Mouse (Mus musculus) lung, postnatal 0 days (tissue): ENCODE results near the gene Prkag3. TPM values are rescaled to one million over a fixed set of nuclear protein-coding genes. Genes with fewer than 3 reads are reported as not detected.
A peak's percentile ranks its signal among the peaks of the same experiment; 100 is the strongest.

Experiments
- ATAC-seq: fragments of 200-750 bp; cut with Nextera tagmentation; 2 replicates; pipeline ENCODE4 v1.8.0; 2017; ENCODE audit warnings: moderate library complexity
- DNase-seq: peaks from one replicate; pipeline ENCODE4 v3.0.0-alpha.2; 2016; ENCODE audit warnings: low spot score
- H3K27ac ChIP-seq: fragments of 300-500 bp; sonication (generic); 2 replicates; pipeline ENCODE4 v1.5.1; 2014; ENCODE audit warnings: antibody characterized with exemption, mild to moderate bottlenecking, low read length, mixed read lengths
- H3K27me3 ChIP-seq: fragments of 300-500 bp; sonication (generic); replicated peaks from 2 replicates; pipeline ENCODE4 v1.6.1; 2014; ENCODE audit warnings: low read length, mixed read lengths; ENCODE audit not compliant: insufficient read depth
- H3K36me3 ChIP-seq: fragments of 300-500 bp; sonication (generic); 2 replicates; pipeline ENCODE4 v1.6.1; 2014; ENCODE audit warnings: low read length, mixed read lengths; ENCODE audit not compliant: insufficient read depth
- H3K4me1 ChIP-seq: fragments of 300-500 bp; sonication (generic); 2 replicates; pipeline ENCODE4 v1.6.1; 2014; ENCODE audit warnings: antibody characterized with exemption, low read depth, low read length, mixed read lengths; ENCODE audit not compliant: insufficient read depth
- H3K4me2 ChIP-seq: fragments of 300-500 bp; sonication (generic); replicated peaks from 2 replicates; pipeline ENCODE4 v1.6.1; 2014; ENCODE audit warnings: low read depth, mild to moderate bottlenecking, low read length, moderate library complexity, mixed read lengths
- H3K4me3 ChIP-seq: fragments of 300-500 bp; sonication (generic); 2 replicates; pipeline ENCODE4 v1.5.1; 2014; ENCODE audit warnings: low read depth, low read length
- H3K9ac ChIP-seq: fragments of 300-500 bp; sonication (generic); replicated peaks from 2 replicates; pipeline ENCODE4 v1.6.1; 2014; ENCODE audit warnings: low read depth, mild to moderate bottlenecking
- H3K9me3 ChIP-seq: fragments of 300-500 bp; sonication (generic); 2 replicates; pipeline ENCODE4 v1.6.1; 2016; ENCODE audit warnings: low read length, mixed read lengths
- CTCF ChIP-seq: IDR thresholded peaks from 2 replicates; pipeline ENCODE4 v1.5.1; 2016; ENCODE audit warnings: antibody characterized with exemption, mild to moderate bottlenecking
- EP300 ChIP-seq: IDR thresholded peaks from 2 replicates; pipeline ENCODE4 v1.6.1; 2016; ENCODE audit warnings: antibody characterized with exemption, mild to moderate bottlenecking, control low read depth
- WGBS: fragments of 180-500 bp; shearing (Covaris S2); extraction: QIAGEN DNeasy Blood & Tissue Kit; methylation state at CpG from one replicate; pipeline ENCODE4 v1.1.7; 2014; 5-methylcytosine and 5-hydroxymethylcytosine counted together
- polyA plus RNA-seq: library from polyadenylated mRNA; unstranded; fragments of >200 nt; fragmentation: Nextera tagmentation; extraction: Ambion mirVana; gene quantifications from 2 replicates; pipeline ENCODE4 v1.2.1, GENCODE M21; 2015

Prkag3 gene
- polyA plus RNA-seq, 1 experiment from 2014 or later: 2.6 TPM

DNA sequence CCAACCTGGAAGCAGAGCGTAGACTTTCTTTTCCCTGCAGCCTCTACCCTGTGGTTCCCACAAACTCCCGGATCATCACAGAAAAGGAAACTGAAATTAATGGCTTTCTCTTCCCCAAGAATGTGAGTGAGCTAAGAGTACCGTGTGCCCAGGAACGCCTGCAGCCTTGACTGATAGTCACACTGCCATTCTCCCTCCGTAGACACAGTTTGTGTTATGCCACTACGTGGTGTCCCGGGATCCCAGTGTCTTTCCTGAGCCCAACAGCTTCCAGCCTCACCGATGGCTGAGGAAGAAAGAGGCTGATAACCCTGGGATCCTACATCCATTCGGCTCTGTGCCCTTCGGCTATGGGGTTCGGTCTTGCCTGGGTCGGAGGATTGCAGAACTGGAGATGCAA lies 12.0 kb downstream of the Prkag3 start:
- no peak overlapping the region for H3K4me3 ChIP-seq
- H3K36me3 ChIP-seq: no peaks in the 10 kb centered on the region
- no peak for ATAC-seq
- H3K9me3 ChIP-seq: no peaks in the 10 kb centered on the region
- no peak overlapping the region for H3K9ac ChIP-seq
- no peak overlapping the region for H3K27ac ChIP-seq
- H3K4me1 ChIP-seq: no peaks in the 10 kb centered on the region
- H3K27me3 ChIP-seq: no peaks in the 10 kb centered on the region
- H3K4me2 ChIP-seq: no peak overlapping the region
- WGBS: 74% methylated on average over 12 of the region's 12 CpGs
- TF ChIP-seq CTCF (no peak), EP300 (no peak)
- no peak for DNase-seq

DNA sequence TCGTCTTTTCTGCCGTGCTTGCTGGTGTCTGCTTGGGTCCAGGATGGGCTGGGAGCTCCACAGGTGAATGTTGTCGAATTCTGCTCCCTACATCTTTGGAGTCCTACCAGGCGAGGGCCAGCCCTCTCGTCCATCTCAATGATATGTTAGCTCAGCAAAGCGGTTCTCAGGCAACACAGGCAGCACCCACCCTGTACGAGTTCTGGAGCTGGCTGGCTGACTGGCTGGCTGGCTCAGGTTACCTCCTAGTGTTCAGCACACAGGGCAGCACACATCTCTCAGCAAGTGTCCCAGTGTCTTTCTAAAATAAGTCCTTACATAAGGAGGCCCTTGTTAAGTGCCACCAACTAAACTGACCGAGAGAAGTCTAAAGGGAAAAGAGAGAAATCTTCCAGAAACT lies 20.6 kb downstream of the Prkag3 start:
- no peaks in the 10 kb centered on the region for H3K36me3 ChIP-seq
- ATAC-seq (no peak), DNase-seq (no peak)
- no peak overlapping the region for H3K27ac ChIP-seq
- TF ChIP-seq CTCF: no peak
- H3K4me2 ChIP-seq: no peak overlapping the region
- H3K4me1 ChIP-seq: no peaks in the 10 kb centered on the region
- no peak overlapping the region for H3K9ac ChIP-seq
- 65% methylated on average over 8 of the region's 8 CpGs for WGBS
- H3K9me3 ChIP-seq: no peaks in the 10 kb centered on the region
- H3K4me3 ChIP-seq: no peak overlapping the region
- H3K27me3 ChIP-seq: no peaks in the 10 kb centered on the region

DNA sequence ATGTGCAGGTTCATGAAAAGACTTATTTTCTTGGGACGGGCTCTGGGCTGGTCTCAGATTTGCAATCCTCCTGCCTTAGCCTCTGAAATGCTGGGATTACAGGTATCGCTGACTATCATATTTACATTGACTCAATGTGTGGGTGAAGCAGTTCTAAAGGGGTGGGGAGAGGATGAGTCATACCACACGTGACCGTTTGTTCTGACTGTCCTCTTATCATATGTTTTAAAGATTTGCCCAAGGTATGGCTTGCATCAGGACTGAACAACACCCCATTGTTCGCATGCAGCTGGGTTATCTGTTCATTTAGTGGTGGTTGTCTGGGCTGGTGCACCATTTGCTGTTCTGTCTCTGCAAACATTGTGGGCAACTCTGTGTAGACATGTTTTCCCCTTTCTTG lies 22.3 kb downstream of the Prkag3 start:
- 50% methylated on average over 5 of the region's 5 CpGs for WGBS
- no peaks in the 10 kb centered on the region for H3K27me3 ChIP-seq
- no peak overlapping the region for H3K4me2 ChIP-seq
- H3K36me3 ChIP-seq: no peaks in the 10 kb centered on the region
- TF ChIP-seq CTCF: no peak
- TF ChIP-seq EP300: no peak
- no peak for ATAC-seq
- no peak for DNase-seq
- H3K4me1 ChIP-seq: no peaks in the 10 kb centered on the region
- H3K9ac ChIP-seq: no peak overlapping the region
- H3K4me3 ChIP-seq: no peak overlapping the region
- H3K27ac ChIP-seq: no peak overlapping the region
- no peaks in the 10 kb centered on the region for H3K9me3 ChIP-seq

DNA sequence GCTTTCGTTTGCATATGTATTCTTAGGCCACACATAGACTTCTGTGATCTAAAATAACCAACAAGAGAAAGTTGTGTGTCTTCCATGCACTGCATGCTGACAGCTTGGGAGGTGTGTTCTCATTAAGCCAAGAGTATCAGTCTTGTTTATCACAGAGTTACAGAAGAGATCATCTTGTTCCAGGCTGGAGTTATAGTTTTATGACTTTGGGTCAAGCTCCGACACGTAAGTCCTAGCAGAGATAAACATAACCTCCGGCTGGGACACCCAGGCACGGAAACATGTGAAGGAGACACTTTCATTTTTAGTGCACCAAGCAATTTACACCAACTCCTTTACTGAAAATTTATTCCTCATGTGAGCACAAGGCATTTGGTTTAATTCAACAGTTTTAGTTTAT lies 22.9 kb downstream of the Prkag3 start:
- Histone ChIP-seq H3K4me2 (no peak overlapping the region), H3K27me3 (no peaks in the 10 kb centered on the region), H3K9ac (no peak overlapping the region), H3K9me3 (no peaks in the 10 kb centered on the region), H3K4me1 (no peaks in the 10 kb centered on the region), H3K36me3 (no peaks in the 10 kb centered on the region), H3K27ac (no peak overlapping the region), H3K4me3 (no peak overlapping the region)
- DNase-seq (no peak), ATAC-seq (no peak)
- TF ChIP-seq EP300: no peak
- no peak for TF ChIP-seq CTCF
- WGBS: 46% methylated on average over 5 of the region's 5 CpGs

DNA sequence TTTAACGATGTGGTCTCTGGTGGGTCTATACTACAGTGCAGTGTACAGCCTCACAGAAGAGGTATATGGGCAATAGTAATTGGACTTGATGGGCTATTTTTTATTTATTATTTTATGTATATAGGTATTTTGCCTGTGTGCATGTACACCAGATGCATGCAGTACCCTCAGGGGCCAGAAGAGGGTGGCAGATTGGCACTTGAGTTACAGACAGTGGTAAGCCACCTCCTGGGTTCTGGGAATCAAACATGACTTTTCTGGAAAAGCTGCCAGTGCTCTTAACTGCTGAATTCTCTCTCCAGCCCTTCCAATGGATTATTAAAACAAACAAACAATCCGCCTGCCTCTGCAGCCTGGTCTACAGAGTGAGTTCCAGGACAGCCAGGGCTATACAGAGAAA lies 25.3 kb downstream of the Prkag3 start:
- WGBS: 65% methylated on average over 2 of the region's 2 CpGs
- no peak overlapping the region for H3K4me2 ChIP-seq
- H3K4me3 ChIP-seq: no peak overlapping the region
- no peaks in the 10 kb centered on the region for H3K4me1 ChIP-seq
- peak; percentile 46 for TF ChIP-seq CTCF
- no peak for TF ChIP-seq EP300
- H3K9ac ChIP-seq: no peak overlapping the region
- H3K27me3 ChIP-seq: no peaks in the 10 kb centered on the region
- no peak for ATAC-seq
- no peak overlapping the region for H3K27ac ChIP-seq
- no peaks in the 10 kb centered on the region for H3K9me3 ChIP-seq
- DNase-seq: peak; percentile 13
- H3K36me3 ChIP-seq: no peaks in the 10 kb centered on the region

DNA sequence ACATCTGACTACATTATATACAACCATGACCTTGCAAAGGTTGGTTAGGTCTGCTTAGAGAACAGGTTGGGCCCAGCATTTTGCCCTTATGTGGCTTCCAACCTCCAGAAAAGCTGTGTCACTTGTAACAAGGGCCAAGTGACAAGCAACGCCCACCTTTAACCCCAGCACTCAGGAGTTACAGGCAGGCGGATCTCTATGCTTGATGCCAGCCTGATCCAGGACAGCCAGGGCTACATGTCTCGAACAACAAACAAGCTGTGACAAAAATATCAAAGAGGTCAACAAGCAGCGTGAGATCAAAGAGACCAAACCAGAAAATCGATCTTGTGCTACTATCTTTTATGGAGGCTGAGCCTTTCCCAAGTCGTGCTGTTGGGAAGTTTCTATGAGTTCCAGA lies 27.4 kb downstream of the Prkag3 start:
- no peaks in the 10 kb centered on the region for H3K27me3 ChIP-seq
- no peaks in the 10 kb centered on the region for H3K4me1 ChIP-seq
- 61% methylated on average over 6 of the region's 6 CpGs for WGBS
- ATAC-seq (no peak), DNase-seq (no peak)
- no peak overlapping the region for H3K4me3 ChIP-seq
- H3K9me3 ChIP-seq: no peaks in the 10 kb centered on the region
- H3K27ac ChIP-seq: no peak overlapping the region
- H3K36me3 ChIP-seq: no peaks in the 10 kb centered on the region
- H3K4me2 ChIP-seq: no peak overlapping the region
- TF ChIP-seq CTCF (no peak), EP300 (no peak)
- H3K9ac ChIP-seq: no peak overlapping the region

DNA sequence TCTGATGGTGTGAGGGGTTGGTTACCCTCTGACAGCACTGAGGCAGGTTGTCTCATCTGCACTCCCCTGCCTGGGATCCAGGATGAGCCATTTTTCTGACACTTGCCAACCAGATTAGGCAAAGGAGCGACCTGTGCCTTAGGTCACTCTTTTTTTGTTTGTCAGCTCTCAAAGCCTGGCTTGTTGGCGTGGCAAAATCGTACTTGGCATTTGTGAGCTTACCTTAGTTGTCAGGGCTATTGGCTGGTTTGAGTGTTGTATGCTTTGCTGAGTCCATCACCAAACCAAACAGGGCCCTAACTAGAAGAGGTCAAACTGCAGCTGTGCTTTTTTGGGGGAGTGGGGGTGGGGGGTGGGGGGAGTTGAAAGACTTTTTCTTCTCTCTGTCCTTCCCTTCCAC lies 29.7 kb downstream of the Prkag3 start:
- WGBS: 43% methylated on average over 3 of the region's 3 CpGs

More for the DNA sequence above, 29.7 kb downstream of the Prkag3 start:
- Histone ChIP-seq H3K4me1 (no peaks in the 10 kb centered on the region), H3K9me3 (no peaks in the 10 kb centered on the region), H3K9ac (no peak overlapping the region), H3K27ac (no peak overlapping the region), H3K36me3 (no peaks in the 10 kb centered on the region), H3K4me3 (no peak overlapping the region), H3K27me3 (no peaks in the 10 kb centered on the region), H3K4me2 (no peak overlapping the region)
- no peak for DNase-seq
- ATAC-seq: no peak
- TF ChIP-seq CTCF (no peak), EP300 (no peak)
